Mouse (Mus musculus): ENCODE measurements around the gene Cwc27. TPM values are rescaled to one million over a fixed set of nuclear protein-coding genes. Genes with fewer than 3 reads are reported as not detected.

Cwc27 gene
- polyA plus RNA-seq, 1 experiment from 2014 or later: 27.1 TPM

DNA sequence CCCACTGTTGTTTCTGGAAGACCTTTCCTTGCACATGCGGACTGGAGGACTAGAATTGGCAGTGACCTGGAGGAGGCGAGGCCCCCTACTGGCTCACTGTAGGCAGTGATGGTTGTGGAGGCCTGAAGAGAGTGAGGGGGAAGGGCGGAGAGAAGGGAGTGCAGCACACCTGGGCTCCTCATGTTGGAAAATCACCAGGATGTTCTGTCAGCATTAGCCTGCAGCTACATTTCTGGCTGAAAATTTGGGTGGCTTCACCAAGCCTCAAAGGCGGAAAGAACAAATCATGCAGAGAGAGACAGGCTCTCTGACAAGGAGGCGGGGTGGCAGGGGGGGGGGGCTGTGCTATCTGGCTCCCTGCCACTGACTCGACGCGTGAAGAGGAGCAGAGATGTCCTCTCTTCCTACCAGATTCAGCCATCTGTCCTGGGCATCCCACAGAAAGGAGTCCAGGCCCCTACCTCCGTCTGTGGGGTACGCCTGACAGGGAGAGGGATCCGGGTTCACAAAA, 226.8 kb downstream of the Cwc27 start:
- POLR2A ChIA-PET: no interaction called here
- in situ Hi-C loops (cut with MboI; ENCODE audit: low pct_unique_long_range_greater_than_20kb): no loop called here
- no peak for TF ChIP-seq CTCF (IDR thresholded peaks at IDR 0.05)
- no peak for DNase-seq (ENCODE audit: low read depth, low spot score)
- no peaks in the 10 kb centered on the region for H3K27me3 ChIP-seq
- ATAC-seq: no peak
- CTCF ChIA-PET: interaction anchor here (1.1 kb wide), 1 partner anchor 20 kb away, joined by 3 read pairs; no protein-coding TSS in a partner anchor

GRCm38 (mm10) chr13:104588383-104588782, 228.6 kb downstream of the Cwc27 start:
- ATAC-seq (peak; percentile 73), DNase-seq (ENCODE audit: low read depth, low spot score) (peak; percentile 43)
- CTCF ChIA-PET: interaction anchor here (1.0 to 1.4 kb wide), 2 partner anchors 94 to 98 kb away, joined by 3 to 4 read pairs; no protein-coding TSS in a partner anchor
- H3K27me3 ChIP-seq: no peaks in the 10 kb centered on the region
- in situ Hi-C loops (cut with MboI; ENCODE audit: low pct_unique_long_range_greater_than_20kb): no loop called here
- no peak for TF ChIP-seq CTCF (IDR thresholded peaks at IDR 0.05)
- POLR2A ChIA-PET: no interaction called here

Other genes starting within 250 kb of the Cwc27 start
- 38.4 TPM for gene Srek1ip1, start 24.7 kb downstream of the Cwc27 start, polyA plus RNA-seq (2021)
- gene Shisal2b, start 46.8 kb upstream of the Cwc27 start, polyA plus RNA-seq (2021): 0.08 TPM
- gene Rgs7bp, start 237.8 kb upstream of the Cwc27 start, polyA plus RNA-seq (2021): not detected

Measured in Patski (cell line).